Mouse (Mus musculus): ENCODE results near the gene Hdac10. TPM values are rescaled to one million over a fixed set of nuclear protein-coding genes. Genes with fewer than 3 reads are reported as not detected.

Hdac10 gene
- polyA plus RNA-seq, 1 experiment, result 3.8 TPM

DNA sequence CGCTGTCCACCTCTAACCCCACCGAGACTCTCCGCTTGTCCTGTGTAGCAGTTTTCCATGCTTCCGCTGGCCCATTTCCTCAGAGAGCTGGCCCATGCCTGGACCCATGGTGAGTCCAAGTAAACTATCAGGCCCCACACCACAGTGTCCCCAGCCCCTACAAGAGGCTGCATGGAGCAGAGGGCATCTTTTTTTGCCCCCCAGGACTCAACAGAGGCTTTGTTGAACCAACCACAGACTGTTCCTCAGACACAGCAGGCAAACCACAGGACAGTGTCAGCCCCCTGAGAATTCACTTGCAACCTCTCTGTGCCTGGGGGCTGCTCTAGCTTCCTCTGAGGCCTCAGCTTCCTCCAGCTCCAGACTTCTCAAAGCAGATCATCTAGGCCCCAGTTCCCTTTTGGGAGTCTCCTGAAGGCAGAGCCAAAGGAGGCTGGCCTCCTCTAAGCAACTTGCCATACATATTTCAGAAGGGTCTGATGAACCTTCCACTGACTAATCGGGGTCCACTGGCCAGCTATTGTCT lies 43.1 kb upstream of the Hdac10 start:
- Histone ChIP-seq H3K27me3 (replicated peaks) (peaks cover 88% of the 10 kb centered on the region), H3K4me1 (peaks cover 64% of the 10 kb centered on the region), H3K36me3 (replicated peaks; ENCODE audit: low read length) (peaks cover 33% of the 10 kb centered on the region), H3K9me3 (no peaks in the 10 kb centered on the region), H3K4me3 (replicated peaks) (no peak overlapping the region)
- no peak for TF ChIP-seq GATA1 (IDR thresholded peaks at IDR 0.05; ENCODE audit: borderline replicate concordance, low read length)
- TF ChIP-seq FLI1 (IDR thresholded peaks at IDR 0.05; ENCODE audit: low read length), result no peak

DNA sequence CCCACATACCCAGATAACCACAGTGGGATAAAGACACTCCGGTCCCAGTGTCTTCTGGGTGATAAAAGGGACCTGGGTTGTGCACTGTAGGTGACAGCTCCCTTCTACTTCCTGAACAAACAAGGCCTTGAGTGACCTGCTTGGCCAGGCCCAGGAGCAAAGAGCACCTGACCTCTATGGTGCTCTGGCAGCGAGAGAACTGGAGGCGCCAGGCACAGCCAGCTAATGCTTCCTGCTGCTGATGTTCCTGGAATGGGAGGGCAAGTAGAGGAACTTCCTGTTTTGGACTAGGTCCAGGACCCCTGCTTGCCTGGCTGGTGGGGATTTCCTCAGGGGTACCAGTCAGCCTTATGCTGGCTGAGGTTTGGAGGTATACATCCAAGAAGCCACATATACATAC lies 41.6 kb upstream of the Hdac10 start:
- no peaks in the 10 kb centered on the region for H3K9me3 ChIP-seq
- H3K36me3 ChIP-seq (replicated peaks; ENCODE audit: low read length), result peaks cover 47% of the 10 kb centered on the region
- TF ChIP-seq FLI1 (IDR thresholded peaks at IDR 0.05; ENCODE audit: low read length) (no peak), GATA1 (IDR thresholded peaks at IDR 0.05; ENCODE audit: borderline replicate concordance, low read length) (no peak)
- H3K27me3 ChIP-seq (replicated peaks), result peaks cover 86% of the 10 kb centered on the region
- H3K4me3 ChIP-seq (replicated peaks), result no peak overlapping the region
- peaks cover 49% of the 10 kb centered on the region for H3K4me1 ChIP-seq

DNA sequence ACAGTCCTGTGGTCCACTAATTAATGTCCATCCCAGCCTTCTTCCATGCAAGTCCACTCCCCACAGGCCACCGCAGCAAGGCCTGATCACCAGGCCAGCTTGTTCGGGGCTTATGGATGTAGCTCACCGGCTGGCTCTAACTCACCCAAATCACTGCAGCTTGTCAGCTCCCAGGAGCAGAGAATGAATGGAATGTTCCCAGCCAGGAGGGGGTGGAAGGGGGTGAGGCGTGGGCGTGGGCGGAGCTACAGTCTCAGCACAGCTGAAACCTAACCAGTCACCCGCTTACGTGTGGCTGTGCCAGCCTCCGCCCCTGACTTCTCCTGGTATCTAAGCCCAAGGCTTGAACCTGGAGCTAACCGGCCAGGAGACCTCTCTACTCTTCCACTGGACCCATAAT lies 40.9 kb upstream of the Hdac10 start:
- Histone ChIP-seq H3K4me3 (replicated peaks) (no peak overlapping the region), H3K27me3 (replicated peaks) (peaks cover 84% of the 10 kb centered on the region), H3K36me3 (replicated peaks; ENCODE audit: low read length) (peaks cover 54% of the 10 kb centered on the region), H3K9me3 (no peaks in the 10 kb centered on the region), H3K4me1 (peaks cover 43% of the 10 kb centered on the region)
- TF ChIP-seq FLI1 (IDR thresholded peaks at IDR 0.05; ENCODE audit: low read length) (no peak), GATA1 (IDR thresholded peaks at IDR 0.05; ENCODE audit: borderline replicate concordance, low read length) (no peak)

DNA sequence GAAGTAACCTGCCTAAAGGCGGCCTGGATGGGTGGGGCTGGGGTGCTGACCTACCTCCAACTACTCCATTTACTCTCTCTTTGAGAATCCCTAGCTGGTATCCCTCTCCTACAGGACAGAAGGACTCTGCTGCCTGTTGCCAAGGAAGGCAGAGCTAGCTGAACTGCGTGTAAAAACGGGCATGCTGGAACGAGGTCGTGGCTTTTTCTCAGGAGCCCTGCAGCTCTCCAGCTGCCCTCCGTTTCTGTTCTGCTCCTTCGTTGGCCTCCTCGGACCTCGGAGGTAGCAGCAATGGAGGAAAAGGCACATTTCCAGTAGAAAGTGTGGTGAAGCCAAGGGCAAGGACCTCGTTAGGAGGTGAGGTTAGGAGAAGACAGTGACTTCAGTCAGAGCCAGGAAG lies 40.4 kb upstream of the Hdac10 start:
- Histone ChIP-seq H3K27me3 (replicated peaks) (peaks cover 84% of the 10 kb centered on the region), H3K36me3 (replicated peaks; ENCODE audit: low read length) (peaks cover 59% of the 10 kb centered on the region), H3K4me3 (replicated peaks) (no peak overlapping the region), H3K4me1 (peaks cover 38% of the 10 kb centered on the region), H3K9me3 (no peaks in the 10 kb centered on the region)
- no peak for TF ChIP-seq FLI1 (IDR thresholded peaks at IDR 0.05; ENCODE audit: low read length)
- TF ChIP-seq GATA1 (IDR thresholded peaks at IDR 0.05; ENCODE audit: borderline replicate concordance, low read length), result no peak

DNA sequence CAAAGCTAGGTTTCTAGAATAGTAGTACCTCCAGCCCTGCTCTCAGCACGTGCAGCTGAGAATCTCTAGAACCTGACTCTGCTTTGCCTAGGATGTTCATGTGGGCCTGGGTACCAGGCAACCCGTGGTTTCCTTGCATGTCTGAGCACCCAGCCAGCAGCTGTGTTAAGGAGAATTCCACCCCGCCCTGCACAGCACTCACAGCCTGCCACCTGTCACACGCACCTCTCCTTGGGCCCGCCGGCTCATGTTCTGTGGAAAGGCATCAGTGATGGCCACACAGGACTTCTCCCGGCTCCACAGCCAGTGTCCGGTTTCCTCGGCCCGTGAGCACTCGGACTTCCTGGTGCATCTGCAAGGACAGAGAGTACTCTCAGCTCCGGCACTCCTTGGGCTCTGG lies 37.0 kb upstream of the Hdac10 start:
- TF ChIP-seq GATA1 (IDR thresholded peaks at IDR 0.05; ENCODE audit: borderline replicate concordance, low read length), result no peak
- H3K27me3 ChIP-seq (replicated peaks), result peaks cover 75% of the 10 kb centered on the region
- peaks cover 16% of the 10 kb centered on the region for H3K4me1 ChIP-seq
- H3K9me3 ChIP-seq, result no peaks in the 10 kb centered on the region
- H3K4me3 ChIP-seq (replicated peaks), result no peak overlapping the region
- H3K36me3 ChIP-seq (replicated peaks; ENCODE audit: low read length), result peaks cover 91% of the 10 kb centered on the region

DNA sequence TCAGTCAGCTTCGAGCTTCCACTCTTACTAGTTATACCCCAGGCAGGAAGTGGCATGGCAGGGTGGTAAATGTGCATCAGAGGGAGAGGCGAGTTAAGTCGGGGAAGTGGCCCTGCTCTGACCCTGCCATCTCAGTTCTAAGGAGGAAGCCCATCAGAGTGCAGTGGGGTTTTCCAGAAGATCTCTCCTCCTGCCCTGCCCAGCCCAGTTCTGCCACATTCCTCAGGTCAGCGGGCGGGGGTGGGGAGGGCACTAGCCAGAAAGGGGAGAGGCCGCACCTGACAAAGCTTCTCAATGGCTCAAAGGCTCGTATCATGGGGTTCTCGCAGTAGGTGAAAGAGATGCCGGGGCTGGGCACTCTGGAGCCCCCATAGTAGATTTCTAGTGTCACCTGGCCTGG lies 32.9 kb upstream of the Hdac10 start:
- no peaks in the 10 kb centered on the region for H3K9me3 ChIP-seq
- H3K27me3 ChIP-seq (replicated peaks), result peaks cover 73% of the 10 kb centered on the region
- H3K4me3 ChIP-seq (replicated peaks), result no peak overlapping the region
- H3K4me1 ChIP-seq, result peaks cover 15% of the 10 kb centered on the region
- no peak for TF ChIP-seq FLI1 (IDR thresholded peaks at IDR 0.05; ENCODE audit: low read length)
- no peak for TF ChIP-seq GATA1 (IDR thresholded peaks at IDR 0.05; ENCODE audit: borderline replicate concordance, low read length)
- peaks cover 96% of the 10 kb centered on the region for H3K36me3 ChIP-seq (replicated peaks; ENCODE audit: low read length)

DNA sequence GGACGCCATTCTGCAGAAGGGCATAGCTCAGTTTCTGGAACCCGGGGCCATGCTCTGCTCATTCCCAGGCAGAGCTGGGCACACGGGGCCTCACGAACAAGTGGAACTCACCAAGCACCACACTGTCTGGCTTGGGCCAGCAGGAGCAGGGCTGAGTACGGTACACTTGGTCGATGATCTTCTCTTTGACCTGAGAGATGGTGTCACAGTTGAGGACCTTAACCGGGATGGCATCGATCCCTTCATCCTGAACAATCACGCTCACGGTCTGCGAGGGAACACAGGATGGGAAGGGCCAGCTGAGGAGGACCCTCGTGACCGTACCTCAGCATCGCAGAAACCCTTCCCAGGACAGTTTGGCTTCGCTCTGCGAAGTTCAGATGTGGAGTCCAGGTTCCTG lies 30.0 kb upstream of the Hdac10 start:
- Histone ChIP-seq H3K27me3 (replicated peaks) (peaks cover 74% of the 10 kb centered on the region), H3K4me3 (replicated peaks) (no peak overlapping the region), H3K9me3 (no peaks in the 10 kb centered on the region), H3K36me3 (replicated peaks; ENCODE audit: low read length) (peaks cover 80% of the 10 kb centered on the region), H3K4me1 (peaks cover 15% of the 10 kb centered on the region)
- TF ChIP-seq FLI1 (IDR thresholded peaks at IDR 0.05; ENCODE audit: low read length) (no peak), GATA1 (IDR thresholded peaks at IDR 0.05; ENCODE audit: borderline replicate concordance, low read length) (no peak)

DNA sequence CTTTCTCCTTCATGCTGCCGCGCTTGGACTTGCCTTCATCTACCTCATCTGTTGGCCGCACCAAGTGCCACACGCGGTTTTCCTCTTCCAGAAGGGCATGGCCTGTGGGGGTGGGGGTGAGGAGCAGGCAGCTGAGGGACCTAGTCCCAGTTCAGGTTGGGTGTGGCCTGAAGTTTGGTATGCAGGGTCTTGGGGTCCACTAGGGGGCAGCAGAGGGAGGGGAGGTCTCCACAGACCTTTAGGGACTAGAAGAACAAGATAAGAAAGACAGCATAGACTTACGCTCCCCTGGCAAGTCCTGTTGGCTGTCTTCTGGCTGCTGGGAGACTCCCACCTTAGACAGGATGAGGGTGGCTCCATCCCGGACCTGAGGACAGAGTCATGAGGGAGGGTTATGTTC lies 29.5 kb upstream of the Hdac10 start:
- Histone ChIP-seq H3K4me3 (replicated peaks) (peak overlapping the region; percentile 5), H3K9me3 (no peaks in the 10 kb centered on the region), H3K36me3 (replicated peaks; ENCODE audit: low read length) (peaks cover 74% of the 10 kb centered on the region), H3K4me1 (peaks cover 15% of the 10 kb centered on the region), H3K27me3 (replicated peaks) (peaks cover 72% of the 10 kb centered on the region)
- no peak for TF ChIP-seq FLI1 (IDR thresholded peaks at IDR 0.05; ENCODE audit: low read length)
- no peak for TF ChIP-seq GATA1 (IDR thresholded peaks at IDR 0.05; ENCODE audit: borderline replicate concordance, low read length)

DNA sequence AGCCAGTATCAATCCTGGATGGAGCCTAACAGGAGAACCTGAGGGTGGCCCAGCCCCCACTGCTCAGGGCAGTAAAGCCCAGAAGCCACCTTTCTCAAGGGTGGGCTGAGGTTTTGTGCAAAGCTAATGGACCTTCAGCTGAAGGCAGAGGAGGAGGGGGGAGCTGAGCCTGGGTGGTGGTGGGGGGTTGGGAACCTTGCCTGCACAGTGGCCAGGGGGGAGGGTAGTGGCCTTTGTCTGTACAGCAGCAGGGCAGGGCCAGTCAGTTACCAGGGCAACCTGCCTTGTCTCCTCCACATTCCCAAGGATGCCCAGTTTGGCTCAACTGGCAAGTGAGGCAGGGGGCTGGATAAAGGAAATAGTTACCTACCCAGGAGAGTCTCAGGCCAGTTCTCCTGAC lies 23.8 kb upstream of the Hdac10 start:
- peaks cover 83% of the 10 kb centered on the region for H3K27me3 ChIP-seq (replicated peaks)
- peaks cover 4% of the 10 kb centered on the region; the same call in 1 of the 2 replicates for H3K9me3 ChIP-seq
- H3K4me3 ChIP-seq (replicated peaks), result no peak overlapping the region
- TF ChIP-seq FLI1 (IDR thresholded peaks at IDR 0.05; ENCODE audit: low read length) (no peak), GATA1 (IDR thresholded peaks at IDR 0.05; ENCODE audit: borderline replicate concordance, low read length) (no peak)
- H3K36me3 ChIP-seq (replicated peaks; ENCODE audit: low read length), result peaks cover 22% of the 10 kb centered on the region
- H3K4me1 ChIP-seq, result peaks cover 32% of the 10 kb centered on the region

DNA sequence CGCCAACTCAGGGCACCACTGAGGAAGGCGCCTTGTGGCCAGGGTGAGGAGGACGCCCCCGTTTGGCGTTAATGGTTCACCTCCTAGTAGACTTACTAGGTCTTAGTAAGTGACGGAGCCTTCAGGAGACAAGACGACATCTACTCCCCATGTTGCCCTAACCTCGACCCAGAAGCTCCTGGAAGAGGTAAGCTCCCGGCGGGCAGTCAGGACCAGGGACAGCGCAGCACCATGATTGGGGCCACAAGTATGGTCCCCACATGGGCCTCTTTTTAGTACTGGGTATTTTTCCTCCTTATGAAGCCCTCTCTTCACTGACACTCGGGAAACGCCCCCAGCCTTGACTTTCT lies 21.5 kb upstream of the Hdac10 start:
- Histone ChIP-seq H3K36me3 (replicated peaks; ENCODE audit: low read length) (no peaks in the 10 kb centered on the region), H3K27me3 (replicated peaks) (peaks cover 86% of the 10 kb centered on the region), H3K4me3 (replicated peaks) (peak overlapping the region; percentile 92), H3K9me3 (peaks cover 14% of the 10 kb centered on the region), H3K4me1 (peaks cover 48% of the 10 kb centered on the region)
- TF ChIP-seq GATA1 (IDR thresholded peaks at IDR 0.05; ENCODE audit: borderline replicate concordance, low read length) (no peak), FLI1 (IDR thresholded peaks at IDR 0.05; ENCODE audit: low read length) (no peak)
